Mouse (Mus musculus) mature B cell (primary cell): ENCODE measurements around the gene Trpv3.

Experiments used
- in situ Hi-C: fragments of 300-500 bp; cut with MboI; formaldehyde crosslinking; loops from 2 replicates; pipeline ENCODE4 v1.14.3; 2019

The Trpv3 gene

GRCm38 (mm10) chr11:73267267-73267666, at the start of gene Trpv3:
Gene Trpv3 (plus strand): TSS chr11:73267388.
- in situ Hi-C loops: no loop called here

GRCm38 (mm10) chr11:73219671-73220070, 47.5 kb upstream of the Trpv3 start:
- in situ Hi-C loops: no loop called here

GRCm38 (mm10) chr11:73220651-73221050, 46.5 kb upstream of the Trpv3 start:
- in situ Hi-C loops: no loop called here

GRCm38 (mm10) chr11:73222846-73223245, 44.3 kb upstream of the Trpv3 start:
- in situ Hi-C loops: no loop called here

GRCm38 (mm10) chr11:73223966-73224365, 43.2 kb upstream of the Trpv3 start:
- in situ Hi-C loops: no loop called here

GRCm38 (mm10) chr11:73225856-73226255, 41.3 kb upstream of the Trpv3 start:
- in situ Hi-C loops: no loop called here

GRCm38 (mm10) chr11:73228881-73229280, 38.3 kb upstream of the Trpv3 start:
- in situ Hi-C loops: no loop called here

- in situ Hi-C loops: no loop called here
Measured at GRCm38 (mm10) chr11:73230081-73230480, 37.1 kb upstream of the Trpv3 start.

- in situ Hi-C loops: no loop called here
Measured at GRCm38 (mm10) chr11:73232513-73232912, 34.7 kb upstream of the Trpv3 start.

- in situ Hi-C loops: no loop called here
Measured at GRCm38 (mm10) chr11:73233992-73234391, 33.2 kb upstream of the Trpv3 start, which contains the start of gene Trpv1. Gene Trpv1 (plus strand): TSS chr11:73234292.

- in situ Hi-C loops: no loop called here
Measured at GRCm38 (mm10) chr11:73235990-73236701, 31.0 kb upstream of the Trpv3 start.

- in situ Hi-C loops: no loop called here
Measured at GRCm38 (mm10) chr11:73236731-73237130, 30.5 kb upstream of the Trpv3 start.

GRCm38 (mm10) chr11:73242199-73242598, 25.0 kb upstream of the Trpv3 start:
- in situ Hi-C loops: no loop called here

- in situ Hi-C loops: no loop called here
Measured at GRCm38 (mm10) chr11:73242777-73243176, 24.4 kb upstream of the Trpv3 start.

- in situ Hi-C loops: no loop called here
Measured at GRCm38 (mm10) chr11:73257362-73257945, 9.7 kb upstream of the Trpv3 start.

GRCm38 (mm10) chr11:73258664-73259063, 8.5 kb upstream of the Trpv3 start:
- in situ Hi-C loops: no loop called here

- in situ Hi-C loops: no loop called here
Measured at GRCm38 (mm10) chr11:73260457-73260856, 6.7 kb upstream of the Trpv3 start.

GRCm38 (mm10) chr11:73261385-73261784, 5.8 kb upstream of the Trpv3 start:
- in situ Hi-C loops: no loop called here

GRCm38 (mm10) chr11:73274821-73275220, 7.6 kb downstream of the Trpv3 start:
- in situ Hi-C loops: no loop called here

GRCm38 (mm10) chr11:73280710-73281109, 13.5 kb downstream of the Trpv3 start:
- in situ Hi-C loops: no loop called here

GRCm38 (mm10) chr11:73281528-73282027, 14.4 kb downstream of the Trpv3 start:
- in situ Hi-C loops: no loop called here

GRCm38 (mm10) chr11:73283369-73283768, 16.2 kb downstream of the Trpv3 start:
- in situ Hi-C loops: no loop called here

- in situ Hi-C loops: no loop called here
Measured at GRCm38 (mm10) chr11:73283926-73284325, 16.7 kb downstream of the Trpv3 start.
